Mouse (Mus musculus) retina, postnatal 1 day (tissue): ENCODE measurements around the gene Khdc1a.
"Not testable (repeated sequence)": the region's sequence is repeated elsewhere in the genome, so short reads cannot be mapped to it uniquely, and the experiment has no call there.

Experiments used
- DNase-seq: peaks from one replicate; pipeline ENCODE4 v3.0.0-alpha.2; 2012

Khdc1a gene

DNA sequence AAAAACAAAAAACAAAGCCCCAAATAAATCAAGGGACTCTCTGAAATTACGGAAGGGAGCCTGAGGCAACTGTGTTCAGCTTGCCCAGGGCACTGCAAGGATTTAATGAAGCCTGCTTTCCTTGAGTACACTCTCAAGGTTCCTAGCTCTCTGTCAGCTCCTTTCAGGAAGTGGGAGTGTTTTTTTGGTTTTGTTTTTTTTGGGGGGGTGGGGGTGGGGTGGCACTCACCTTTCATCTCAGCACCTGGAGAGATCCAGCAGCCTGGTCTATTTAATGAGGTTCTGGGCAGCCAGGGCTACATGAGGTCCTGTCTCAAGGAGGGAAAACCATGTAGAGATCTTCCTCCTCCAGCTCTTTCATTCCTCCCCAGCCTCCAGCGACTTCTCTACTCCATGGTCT, at the start of gene Khdc1a:
Gene Khdc1a (plus strand): TSS at position 301 of the 400 bp plus-strand sequence.
- no peak for DNase-seq

DNA sequence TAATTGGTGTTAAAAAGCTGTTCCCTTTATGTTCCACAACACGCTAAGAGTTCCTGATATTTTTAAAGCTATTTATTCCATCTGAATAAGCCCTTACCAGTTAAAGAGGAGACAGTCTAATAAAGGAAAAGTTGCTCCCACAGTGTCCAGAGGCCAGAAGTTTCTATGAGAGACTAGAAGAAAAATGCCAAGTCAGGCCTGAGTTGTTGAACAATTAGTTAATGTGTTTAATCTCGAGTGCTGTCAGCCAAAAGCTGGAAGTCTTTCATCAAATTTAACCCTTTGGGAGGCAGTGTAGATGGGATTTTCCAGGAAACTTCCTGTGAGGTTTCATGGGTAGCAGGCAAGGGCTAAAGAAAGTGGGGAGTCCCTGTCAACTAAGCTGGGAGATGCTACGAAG, 49.6 kb upstream of the Khdc1a start:
- no peak for DNase-seq

DNA sequence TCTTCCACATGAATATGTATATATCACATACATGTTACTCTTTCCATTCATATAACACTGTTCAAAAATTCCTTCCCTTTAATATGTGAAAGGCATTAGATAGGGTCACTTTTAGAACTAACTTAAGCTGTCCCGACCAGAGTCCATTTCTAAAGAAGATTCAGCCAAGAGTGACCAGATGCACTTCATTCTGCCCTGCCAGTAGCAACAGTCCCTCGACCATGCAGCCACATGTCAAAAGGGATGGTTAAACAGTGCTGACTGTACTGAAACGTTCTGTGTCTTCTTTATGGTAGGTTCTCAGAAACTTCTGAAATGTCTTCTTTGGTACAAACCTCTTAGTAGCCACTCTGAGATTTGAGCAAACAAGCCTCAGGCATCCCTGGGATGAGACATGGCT, 47.8 kb upstream of the Khdc1a start:
- no peak for DNase-seq

DNA sequence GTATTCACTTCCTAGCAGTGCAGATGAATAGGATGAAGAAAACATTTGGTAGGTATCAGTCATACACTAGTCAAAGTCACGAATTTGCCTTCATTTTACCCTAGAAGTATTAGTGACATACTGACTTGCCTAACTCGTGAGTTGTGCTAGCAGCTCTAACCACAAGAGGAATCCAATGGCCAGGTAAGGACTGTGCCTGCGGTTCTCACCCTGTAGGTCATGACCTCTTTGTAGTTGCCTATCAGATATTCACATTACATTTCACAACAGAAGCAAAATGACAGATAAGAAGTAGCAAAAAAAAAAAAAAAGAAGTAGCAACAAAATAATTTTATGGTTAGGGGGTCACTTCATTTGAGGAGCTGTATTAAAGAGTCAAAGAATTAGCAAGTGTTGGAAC, 45.3 kb upstream of the Khdc1a start:
- DNase-seq, result no peak

DNA sequence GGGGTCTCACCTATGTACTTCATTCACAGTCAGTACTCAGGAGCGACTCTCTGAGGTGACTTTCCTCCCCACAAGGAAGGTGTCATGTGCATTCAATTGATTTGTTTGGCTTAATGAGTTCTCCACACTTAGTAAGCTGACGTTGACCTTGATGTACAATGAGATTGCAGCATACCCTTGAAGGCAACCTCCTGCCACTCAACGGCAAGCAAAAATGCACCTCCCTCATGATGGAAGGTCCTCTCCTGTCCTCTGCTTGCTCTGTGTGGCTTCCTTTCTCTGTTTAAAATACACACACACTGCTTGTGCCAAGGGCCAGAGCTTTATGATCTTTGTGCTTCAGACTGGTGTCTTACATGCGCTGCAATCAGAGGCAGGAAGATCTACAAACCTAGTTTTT, 44.8 kb upstream of the Khdc1a start:
- no peak for DNase-seq

DNA sequence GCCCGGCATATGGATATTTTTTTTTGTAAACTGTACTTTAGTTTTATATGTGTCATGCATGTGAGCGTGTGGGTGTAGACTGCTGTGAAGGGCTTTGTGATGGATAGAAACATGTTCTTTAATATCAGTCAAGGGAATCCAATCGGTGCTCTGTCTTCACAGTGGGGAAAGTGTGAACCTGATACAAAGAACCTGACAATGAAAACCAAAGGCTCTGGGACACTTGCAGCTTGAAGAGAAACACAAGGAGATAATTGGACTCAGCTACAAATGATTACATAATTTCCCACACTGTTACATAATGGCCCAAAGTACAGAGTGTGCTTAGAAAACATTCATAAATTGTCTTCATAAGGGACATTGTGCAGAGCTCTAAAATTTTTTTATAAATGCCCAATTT, 44.0 kb upstream of the Khdc1a start:
- no peak for DNase-seq

DNA sequence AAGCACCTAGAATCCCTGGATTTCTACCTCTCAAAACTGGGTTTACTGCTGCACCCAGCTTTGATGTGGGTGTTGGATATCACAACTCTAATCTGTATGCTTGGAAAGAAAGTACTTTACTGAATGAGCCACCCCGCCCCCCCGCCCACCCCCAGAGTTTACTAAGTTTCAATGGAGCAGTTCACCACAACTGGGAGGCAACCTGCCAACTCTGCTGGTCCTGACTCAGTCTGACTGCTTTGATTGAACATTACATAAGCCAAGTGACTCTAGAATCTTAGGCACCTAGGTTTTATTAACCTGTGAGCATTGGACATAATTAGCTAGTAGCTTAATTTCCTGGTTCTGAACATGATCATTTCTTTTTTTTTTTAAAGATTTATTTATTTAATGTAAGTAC, 35.1 kb upstream of the Khdc1a start:
- no peak for DNase-seq

DNA sequence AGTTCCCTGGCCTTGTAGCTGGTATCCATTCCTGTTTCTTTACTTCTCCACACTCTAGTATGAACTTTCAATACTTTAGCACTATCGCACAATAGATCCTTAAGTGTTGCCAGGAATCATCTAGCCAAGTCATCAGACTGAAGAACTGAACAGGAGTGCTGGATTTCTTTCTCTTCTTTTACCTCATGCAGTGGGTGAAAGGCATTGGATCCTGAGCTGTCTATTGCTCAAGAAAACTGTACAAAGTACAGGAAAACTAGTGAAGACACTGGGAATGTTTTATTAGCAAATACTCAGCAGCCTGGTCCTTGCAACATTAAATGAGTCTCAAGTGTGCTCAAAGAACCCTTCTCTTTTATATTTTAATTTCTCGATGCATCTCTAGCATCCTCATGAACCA, 33.7 kb upstream of the Khdc1a start:
- no peak for DNase-seq

DNA sequence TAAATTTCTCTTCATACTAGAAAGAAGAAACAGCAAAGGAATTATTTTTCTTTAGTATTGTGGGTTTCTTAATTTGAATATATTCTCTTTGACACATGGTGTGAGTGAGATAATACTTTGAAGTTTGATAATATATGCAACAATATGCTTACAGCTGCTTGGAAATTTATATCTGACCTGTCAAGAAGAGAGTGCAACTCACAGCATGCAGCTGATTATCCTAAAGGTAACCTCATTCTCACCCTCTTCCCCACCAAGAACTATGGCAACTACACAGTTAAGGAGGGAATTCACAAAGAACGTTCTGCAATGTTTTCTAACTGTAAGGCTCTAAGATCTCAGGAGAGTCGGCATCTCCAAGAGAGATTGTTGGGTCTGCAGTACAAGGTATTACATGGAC, 33.1 kb upstream of the Khdc1a start:
- DNase-seq, result no peak

DNA sequence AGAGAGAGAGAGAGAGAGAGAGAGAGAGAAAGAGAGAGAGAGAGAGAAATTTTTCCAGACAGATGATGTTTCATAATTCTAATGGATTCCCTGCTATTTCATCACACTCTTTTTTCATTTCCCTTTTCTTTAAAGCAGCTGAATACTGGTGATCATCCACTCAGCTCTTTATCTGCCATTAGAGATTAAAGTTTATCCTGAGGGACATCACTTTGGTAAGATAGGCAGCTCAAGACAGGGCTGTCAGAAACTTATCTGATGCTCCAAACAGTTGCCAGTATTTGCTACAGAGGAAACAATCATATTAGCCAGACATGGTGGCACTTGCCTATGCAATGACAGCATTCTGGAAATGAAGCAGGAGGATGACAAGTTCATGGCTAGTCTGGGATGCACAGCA, 31.2 kb upstream of the Khdc1a start:
- DNase-seq, result no peak

DNA sequence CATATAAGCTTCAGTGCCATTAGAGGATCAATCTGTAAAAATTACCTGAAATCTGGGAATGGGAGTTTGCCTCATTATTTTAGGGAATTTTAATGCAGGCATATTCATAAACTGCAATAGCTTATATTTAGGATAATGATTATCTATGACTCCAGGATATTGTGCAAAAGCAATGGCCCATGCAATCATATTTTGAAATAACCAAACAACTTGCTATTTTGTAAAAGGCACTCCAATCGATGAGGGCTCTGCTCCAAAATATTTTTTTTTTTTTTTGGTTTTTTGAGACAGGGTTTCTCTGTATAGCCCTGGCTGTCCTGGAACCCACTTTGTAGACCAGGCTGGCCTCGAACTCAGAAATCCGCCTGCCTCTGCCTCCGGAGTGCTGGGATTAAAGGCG, 29.2 kb upstream of the Khdc1a start:
- not testable (repeated sequence) for DNase-seq

DNA sequence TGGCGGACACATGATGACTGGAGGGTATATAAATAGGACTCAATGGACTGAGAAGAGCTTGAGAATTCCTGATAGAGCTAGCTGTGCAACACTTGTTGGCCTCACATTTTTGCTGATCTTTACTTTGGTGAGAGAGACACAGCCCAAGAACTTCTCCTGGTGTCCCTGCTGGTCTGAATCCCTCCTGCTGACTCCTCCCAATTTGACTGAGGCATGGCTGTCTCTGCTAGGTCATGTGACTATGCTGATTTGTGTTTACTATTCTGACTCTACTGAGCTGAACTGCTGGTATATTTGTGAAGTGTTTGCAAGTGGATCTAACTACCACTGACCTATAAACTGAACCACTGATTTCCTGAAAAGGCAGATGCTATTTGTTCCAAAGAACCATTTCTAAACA, 27.8 kb upstream of the Khdc1a start:
- no peak for DNase-seq

DNA sequence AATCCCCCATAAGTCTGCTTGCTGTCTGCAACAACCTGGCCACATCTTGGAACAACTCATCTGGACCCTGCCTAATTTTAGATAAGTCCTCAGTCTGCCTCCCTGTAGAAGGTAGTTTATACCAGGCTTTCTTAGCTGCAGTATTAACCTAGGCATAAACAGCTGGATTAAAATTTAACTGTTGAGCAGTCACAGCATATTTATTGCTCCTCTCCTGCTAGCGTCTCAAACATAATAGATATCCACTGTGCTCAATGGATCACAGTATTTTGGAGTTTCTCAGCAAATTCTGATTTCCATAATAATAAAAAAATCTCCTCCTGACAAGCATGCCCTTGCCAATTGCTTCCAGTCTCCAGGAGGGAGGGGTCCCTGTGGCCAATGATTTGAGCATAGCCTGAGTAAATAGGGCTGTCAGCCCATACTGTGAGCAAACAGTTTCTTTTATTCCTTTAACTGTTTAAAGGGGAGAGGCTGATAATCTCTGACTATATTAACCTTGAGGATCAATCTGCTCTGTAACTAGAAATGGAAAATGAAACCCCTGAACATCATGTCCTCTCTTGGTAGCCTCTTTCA, 25.4 kb upstream of the Khdc1a start:
- no peak for DNase-seq

DNA sequence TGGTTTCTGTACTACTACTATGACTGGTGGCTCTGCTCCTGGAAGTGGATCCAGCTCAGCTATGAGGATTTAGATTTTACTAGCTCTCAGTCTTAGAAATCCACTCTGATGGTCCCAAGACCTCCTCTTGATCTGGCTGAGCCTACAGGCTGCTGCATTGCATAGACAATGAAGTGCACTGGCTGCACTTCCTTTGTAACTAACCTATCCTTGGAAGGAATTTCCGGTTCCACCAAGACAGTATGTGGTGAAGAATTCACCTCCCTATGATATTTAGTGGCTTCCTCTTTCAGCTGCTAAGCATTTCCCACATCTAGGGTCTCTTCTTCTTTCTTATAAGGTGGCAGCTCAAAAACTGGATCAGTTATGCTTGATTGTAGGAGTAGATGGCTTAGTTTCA, 24.8 kb upstream of the Khdc1a start:
- no peak for DNase-seq

DNA sequence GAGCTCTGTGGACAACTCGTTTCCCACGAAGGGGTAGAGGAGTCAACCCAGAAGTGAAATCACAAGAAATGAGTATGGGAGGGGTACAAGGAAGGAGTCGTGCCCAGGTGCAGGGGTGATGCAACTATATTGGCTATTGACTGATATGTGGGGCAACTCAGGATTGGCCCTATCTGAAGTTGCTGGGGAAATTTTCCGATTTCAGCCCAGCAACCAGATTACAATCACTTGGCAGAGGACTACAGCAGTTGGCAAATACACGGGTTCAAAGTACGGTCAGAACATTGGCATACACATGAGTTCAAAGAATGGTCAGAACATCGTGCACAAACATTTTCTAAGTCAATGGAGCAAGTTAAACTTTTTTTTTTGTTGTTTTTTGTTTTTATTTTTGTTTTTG, 22.7 kb upstream of the Khdc1a start:
- no peak for DNase-seq

DNA sequence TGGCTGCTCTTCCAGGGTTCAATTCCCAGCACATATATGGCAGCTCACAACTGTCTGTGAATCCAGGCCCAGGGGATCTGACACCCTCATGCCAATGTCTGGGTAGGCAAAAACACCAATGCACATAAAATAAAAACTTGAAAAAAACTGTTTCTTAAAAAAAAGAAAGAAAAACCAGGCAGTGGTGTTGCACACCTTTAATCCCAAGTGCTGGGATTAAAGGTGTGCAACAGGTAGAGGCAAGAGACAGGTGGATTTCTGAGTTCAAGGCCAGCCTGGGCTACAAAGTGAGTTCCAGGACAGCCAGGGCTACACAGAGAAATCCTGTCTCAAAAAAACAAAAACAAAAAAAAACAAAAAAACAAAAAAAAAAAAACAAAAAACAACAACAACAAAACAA, 18.3 kb upstream of the Khdc1a start:
- DNase-seq, result not testable (repeated sequence)

DNA sequence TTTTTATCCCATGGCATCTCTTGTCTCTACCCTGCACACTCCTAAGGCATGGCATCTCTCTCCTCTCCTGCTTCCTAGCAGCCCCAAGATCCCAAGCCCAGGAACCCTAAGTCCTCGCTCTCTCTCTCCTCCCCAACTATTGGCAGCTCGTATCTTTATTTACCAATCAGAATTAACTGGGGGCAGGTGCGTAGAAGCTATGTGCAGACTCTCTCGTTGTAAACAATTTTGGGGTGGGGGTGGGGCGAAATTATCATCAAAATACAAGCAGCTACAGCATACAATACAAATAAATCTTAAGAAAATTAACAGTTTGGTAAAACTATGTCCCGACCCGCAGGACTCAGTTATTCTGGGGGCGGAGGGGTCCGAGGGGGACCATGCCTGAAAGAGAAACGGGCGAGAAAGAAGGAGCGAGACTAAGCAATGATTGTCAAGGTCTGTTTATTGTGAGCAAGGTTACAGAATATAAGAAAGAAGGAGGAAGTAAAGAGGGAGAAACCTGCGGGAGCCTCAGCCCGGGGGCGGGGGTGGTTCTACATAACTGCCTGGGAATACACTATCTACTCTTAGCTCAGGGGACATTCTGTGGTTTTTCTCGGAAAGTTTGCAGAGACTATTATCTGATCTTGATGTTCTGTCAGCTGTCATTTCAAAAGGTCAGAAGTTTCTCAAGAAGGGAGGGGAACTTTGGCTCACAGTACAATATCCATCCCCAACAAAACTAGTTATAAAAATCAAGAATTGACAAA, 16.0 kb upstream of the Khdc1a start:
- DNase-seq, result no peak

DNA sequence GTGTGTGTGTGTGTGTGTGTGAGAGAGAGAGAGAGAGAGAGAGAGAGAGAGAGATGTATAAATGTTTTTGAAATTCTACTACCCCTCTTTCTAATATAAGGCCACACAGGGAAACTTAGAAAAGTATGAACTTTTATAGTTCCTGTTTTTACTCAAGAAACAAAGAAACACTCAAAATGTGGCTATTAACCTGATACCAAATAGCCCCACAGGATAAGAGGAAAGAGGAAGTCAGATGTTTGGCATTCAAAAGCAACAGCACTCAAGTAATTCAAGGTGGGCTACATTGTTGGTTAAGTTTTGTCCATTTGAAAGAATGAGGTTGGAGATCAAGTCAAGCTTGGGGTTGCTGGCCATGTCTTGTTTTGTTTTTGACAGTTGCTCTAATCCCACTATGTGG, 13.6 kb upstream of the Khdc1a start:
- DNase-seq, result no peak

DNA sequence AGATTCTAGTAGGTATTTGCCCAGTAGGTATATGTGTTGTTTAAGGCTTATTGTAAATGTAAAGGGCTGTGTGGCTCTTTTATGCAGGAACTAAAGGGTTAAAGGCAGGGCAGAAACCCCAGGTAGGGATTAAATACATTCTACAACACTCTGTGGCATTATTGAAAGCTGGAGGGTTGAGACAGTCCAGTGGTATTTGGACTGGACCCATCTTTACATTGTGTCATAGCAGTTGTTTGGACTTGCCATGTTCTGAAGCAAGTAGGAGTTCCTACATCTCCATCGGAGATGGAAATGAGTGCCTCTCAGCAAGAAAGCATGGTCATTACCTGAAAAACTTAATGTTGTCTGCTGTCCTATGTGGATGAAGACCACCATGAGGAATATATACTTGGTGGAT, 8.7 kb upstream of the Khdc1a start:
- DNase-seq, result no peak

DNA sequence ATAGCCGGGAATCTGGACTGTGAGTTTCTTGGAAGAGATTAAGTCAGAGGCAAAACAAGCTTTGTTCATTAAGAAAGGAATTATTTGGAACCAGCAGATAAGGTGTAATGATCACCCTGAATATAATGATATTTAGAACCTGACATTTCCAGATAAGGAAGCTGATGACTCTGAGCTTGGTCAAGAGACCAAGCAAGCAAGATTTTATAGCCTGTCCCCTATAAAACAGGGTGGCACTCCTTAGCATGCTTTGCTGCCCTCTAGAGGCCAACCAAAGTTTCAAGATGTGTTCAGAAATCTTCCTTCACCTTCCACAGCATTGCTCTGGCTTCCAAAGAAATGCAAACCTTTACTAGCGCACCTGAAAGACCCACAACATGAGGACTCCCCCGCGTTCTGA, 5.2 kb upstream of the Khdc1a start:
- peak; percentile 61 for DNase-seq

DNA sequence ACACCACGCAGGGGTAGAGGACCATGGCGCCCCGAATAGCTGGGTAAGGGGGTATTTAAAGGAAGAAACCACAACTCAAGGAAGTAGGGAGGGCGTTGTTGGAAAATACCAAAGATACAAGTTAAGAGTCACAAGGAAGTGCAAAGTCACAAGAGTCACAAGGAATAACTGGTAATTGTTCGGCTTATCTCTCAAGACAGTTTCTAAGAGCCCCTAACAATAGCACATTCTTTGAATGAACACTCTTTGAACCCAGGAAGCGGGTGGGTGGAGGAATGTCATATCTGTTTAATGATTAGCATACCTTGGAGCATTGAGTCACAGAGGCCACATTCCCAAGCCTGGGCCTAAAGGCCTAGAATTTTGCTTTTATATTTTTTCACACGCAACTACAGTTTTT, 4.7 kb upstream of the Khdc1a start:
- DNase-seq, result not testable (repeated sequence)

DNA sequence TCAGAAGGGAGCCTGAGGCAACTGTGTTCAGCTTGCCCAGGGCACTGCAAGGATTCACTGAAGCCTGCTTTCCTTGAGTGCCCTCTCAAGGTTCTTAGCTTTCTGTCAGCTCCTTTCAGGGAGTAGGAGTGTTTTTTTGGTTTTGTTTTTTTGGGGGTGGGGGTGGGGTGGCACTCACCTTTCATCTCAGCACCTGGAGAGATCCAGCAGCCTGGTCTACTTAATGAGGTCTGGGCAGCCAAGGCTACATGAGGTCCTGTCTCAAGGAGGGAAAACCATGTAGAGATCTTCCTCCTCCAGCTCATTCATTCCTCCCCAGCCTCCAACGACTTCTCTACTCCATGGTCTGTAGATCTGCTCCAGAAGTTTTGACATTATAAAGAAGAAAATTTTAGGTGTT, 18.6 kb downstream of the Khdc1a start, which contains the start of gene Khdc1c:
Gene Khdc1c (plus strand): TSS at position 301 of the 400 bp plus-strand sequence.
- not testable (repeated sequence) for DNase-seq

DNA sequence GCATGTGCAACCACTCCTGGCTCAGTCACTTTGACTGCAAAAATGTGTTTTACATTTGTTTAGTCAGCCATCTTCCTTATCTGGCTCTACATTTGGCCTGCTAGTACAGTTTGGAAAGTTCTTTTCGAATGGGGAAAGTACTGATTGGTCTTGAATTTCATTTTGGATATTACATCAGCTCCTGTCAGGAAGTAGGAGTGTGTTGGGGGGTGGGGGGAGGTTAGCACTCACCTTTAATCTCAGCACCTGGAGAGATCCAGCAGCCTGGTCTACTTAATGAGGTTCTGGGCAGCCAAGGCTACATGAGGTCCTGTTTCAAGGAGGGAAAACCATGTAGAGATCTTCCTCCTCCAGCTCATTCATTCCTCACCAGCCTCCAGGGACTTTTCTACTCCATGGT, 33.8 kb downstream of the Khdc1a start, which contains the start of gene Khdc1b:
Gene Khdc1b (plus strand): TSS at position 301 of the 400 bp plus-strand sequence.
- DNase-seq, result no peak

DNA sequence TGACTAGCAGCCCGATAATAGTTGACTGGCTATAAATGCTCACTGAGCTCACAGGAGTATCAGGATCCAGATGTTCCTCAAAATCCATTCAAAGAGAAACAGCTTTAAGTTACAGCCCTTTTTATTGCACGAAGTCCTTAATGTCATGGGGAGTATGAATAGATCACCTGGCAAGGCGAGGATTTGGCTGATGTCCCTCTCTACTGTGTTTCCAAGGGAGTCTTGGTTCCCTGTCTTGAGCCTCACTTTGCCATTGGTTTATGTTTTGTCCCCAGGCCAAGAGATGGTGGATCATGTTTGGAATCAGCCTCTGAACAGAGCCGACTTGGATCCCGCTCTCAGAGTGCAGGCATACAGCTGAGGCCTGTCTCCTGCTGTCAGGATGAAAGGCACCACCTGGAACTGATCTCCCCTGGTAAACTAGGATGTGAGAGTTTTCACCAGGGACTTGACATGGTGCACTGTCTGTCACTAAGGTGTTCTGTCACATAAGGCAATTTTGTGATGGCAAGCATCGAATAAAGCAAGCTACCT, 41.8 kb downstream of the Khdc1a start:
- DNase-seq, result no peak
